Mouse (Mus musculus) adrenal gland, postnatal 0 days (tissue): ENCODE data around the gene L3mbtl1. TPM values are rescaled to one million over a fixed set of nuclear protein-coding genes. Genes with fewer than 3 reads are reported as not detected.

ENCODE experiments used
- polyA plus RNA-seq: library from polyadenylated mRNA; unstranded; fragments of >200 nt; fragmentation: Nextera tagmentation; extraction: Ambion mirVana; gene quantifications from 2 replicates; pipeline ENCODE4 v1.2.1, GENCODE M21; 2015

Gene L3mbtl1
- 0.18 and 0.68 TPM in 2 replicates for polyA plus RNA-seq

DNA sequence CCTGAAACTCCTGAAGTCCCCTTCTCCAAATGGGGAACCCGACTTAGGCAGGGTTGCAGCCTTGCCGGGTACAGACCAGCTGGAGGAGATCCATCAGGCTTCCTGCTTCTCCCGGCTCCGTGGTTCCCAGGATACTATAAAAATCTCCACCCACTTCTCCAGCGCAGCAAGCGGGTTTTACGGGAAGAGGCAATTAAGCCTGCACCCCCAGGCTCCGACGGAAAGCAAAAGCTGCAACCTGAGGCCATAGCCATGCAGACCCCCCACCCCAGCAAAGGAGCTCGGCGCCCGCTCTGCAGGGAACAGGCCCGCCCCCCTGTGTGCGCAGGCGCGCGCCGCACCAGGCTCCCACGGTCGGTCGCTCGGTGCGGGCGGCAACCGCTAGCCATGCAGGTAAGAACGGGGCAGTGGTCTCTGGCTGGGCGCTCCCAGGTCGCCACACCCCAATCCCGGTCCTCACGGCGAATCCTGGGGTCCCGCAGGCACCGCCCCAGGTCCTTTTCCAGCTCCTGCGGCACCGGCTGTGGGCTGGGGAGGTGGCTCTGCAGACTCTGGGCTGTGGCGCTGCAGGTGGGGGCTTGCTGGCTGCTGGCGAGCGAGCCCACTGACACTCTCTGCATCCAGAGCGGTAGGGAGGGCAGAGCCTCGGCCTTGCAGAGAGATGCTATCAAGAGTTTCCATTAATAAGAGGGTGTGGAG is at the start of gene L3mbtl1:
Gene L3mbtl1, plus strand, starts transcription at position 325 of the 699 bp plus-strand sequence.

DNA sequence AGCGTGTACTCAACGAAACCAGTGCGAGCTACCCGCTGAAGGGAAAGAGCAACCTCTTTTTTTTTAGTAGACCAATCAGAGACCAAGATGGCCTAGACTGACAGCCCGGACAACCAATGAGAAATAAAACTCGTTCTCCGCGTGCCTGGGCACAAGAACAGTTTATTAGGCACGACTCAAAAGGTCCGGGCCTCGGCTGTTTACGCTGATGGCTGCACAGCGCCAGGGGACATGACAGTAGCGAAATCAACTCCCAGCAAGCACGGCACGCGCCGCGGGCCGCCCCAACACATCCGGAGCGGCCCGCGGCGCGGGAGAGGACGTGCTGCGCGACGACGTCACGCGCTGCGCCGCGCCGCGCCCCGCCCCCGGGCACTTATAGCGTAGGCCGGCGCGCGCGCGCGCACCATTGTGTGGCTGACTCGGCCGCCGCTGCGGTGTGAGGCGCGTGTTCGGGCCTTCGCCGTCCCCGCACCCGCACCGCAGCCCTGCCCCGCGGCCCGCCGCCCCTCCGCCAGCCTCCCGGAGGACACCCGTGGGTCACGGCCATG is 12.1 kb upstream of the L3mbtl1 start, which contains the start of gene Srsf6:
Gene Srsf6, plus strand, starts transcription at position 406 of the 551 bp plus-strand sequence.

DNA sequence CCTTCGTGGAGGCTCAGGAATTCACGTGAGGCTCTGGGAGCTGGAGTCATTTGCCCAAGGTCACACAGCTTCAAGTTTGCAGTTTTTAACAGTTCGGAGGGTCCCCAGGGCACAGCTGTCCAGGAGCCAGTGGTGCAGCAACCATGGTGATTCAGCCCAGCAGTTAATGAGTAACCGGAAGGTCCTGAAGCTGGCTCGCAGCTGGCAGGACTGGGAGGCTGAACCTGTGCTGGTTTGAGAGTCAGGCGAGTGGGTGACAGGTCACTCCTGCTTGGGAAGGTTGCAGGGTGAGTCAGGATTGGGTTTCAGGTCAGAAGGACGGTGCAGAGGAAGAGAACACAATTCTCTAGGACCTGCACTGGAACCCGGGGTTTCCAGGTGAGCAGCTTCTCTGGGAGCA is 43.9 kb downstream of the L3mbtl1 start, which contains the start of gene Sgk2:
Gene Sgk2, plus strand, starts transcription at position 113 of the 400 bp plus-strand sequence.

DNA sequence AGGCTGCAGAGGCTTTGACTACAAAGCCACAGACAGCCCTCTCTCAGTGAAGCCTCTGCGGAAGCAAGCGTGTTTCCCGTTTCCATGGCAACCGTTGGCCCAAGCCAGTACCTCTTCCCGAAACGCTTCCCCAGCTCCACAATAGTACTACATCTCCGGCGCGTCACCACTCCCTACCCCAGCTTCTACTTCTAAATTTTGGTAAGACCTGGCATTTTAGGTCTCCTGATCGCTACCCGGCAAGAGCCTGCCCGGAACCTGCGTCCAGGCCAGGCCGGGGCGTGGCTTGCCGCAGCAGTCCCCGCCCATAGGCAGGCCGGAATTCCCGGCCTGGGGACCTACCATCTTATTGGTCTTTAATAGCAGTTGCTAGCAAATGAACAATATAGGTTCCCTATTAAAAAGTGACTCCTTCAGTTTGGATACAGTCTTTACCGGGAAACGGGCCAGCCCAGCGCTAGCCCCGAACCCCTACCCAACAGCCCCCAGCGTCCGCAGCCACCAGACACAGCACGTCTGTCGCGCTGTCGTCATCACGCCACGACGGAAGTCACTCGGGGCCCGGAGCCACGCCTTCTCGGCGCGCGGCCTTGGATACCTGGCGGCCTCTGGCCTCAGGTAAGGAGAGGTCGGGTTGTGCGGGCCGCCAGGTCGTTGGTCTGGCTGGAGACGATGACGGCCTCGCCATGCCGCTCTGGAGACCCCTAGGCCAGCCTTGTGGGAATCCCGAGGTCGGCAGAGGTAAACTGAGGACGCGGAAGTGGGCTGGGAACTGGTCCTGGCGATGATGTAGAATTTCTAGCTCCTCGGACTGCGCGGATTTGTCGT is 73.9 kb downstream of the L3mbtl1 start, which contains the start of gene Ift52:
Gene Ift52, plus strand, starts transcription at position 439 of the 828 bp plus-strand sequence.

Other genes starting within 250 kb of the L3mbtl1 start
- gene Srsf6, start 11.9 kb upstream of the L3mbtl1 start, polyA plus RNA-seq = 68.2 and 101 TPM in 2 replicates
- gene Sgk2, start 43.9 kb downstream of the L3mbtl1 start, polyA plus RNA-seq = 1.4 and 2.0 TPM in 2 replicates
- 40.7 and 66.5 TPM in 2 replicates for gene Ift52, start 73.9 kb downstream of the L3mbtl1 start, polyA plus RNA-seq
- 5.9 and 8.4 TPM in 2 replicates for gene Mybl2, start 111.2 kb downstream of the L3mbtl1 start, polyA plus RNA-seq
- not detected in 2 replicates for gene Gtsf1l, start 144.4 kb downstream of the L3mbtl1 start, polyA plus RNA-seq